Mouse (Mus musculus): Measurements from ENCODE around the gene Rrad.

GRCm38 (mm10) chr8:104630981-104631663, at the start of gene Rrad:
- TF ChIP-seq GATA1 (IDR thresholded peaks at IDR 0.05; ENCODE audit: borderline replicate concordance, low read length) (no peak), FLI1 (IDR thresholded peaks at IDR 0.05; ENCODE audit: low read length) (no peak)
